Mouse (Mus musculus) MEL (cell line): ENCODE data around the gene Tulp4.

Source experiments
- EP300 ChIP-seq, 2 experiments: IDR thresholded peaks; 2 replicates each; pipeline ENCODE4 v1.6.1; 2011; ENCODE audit warnings: improper control_type of control experiment in 2 of 2, low read length in 2 of 2, low read depth in 1 of 2, mild to moderate bottlenecking in 1 of 2
- HCFC1 ChIP-seq: IDR thresholded peaks from 2 replicates; pipeline ENCODE4 v1.6.1; 2012; ENCODE audit warnings: low read depth, mild to moderate bottlenecking, inconsistent platforms, low read length, improper control_type of control experiment, moderate library complexity
- POLR2A ChIP-seq, 2 experiments: IDR thresholded peaks; 2 replicates each; pipeline ENCODE4 v1.6.1; 2011 to 2012; ENCODE audit warnings: low read length in 2 of 2, mild to moderate bottlenecking in 2 of 2, control low read depth in 1 of 2, improper control_type of control experiment in 1 of 2, low read depth in 1 of 2, moderate library complexity in 1 of 2; ENCODE audit not compliant: control insufficient read depth in 1 of 2, insufficient read depth in 1 of 2, poor library complexity in 1 of 2
- RCOR1 ChIP-seq: IDR thresholded peaks from 2 replicates; pipeline ENCODE4 v1.6.1; 2012; ENCODE audit warnings: low read depth, mild to moderate bottlenecking, inconsistent platforms, low read length, improper control_type of control experiment
- SMC3 ChIP-seq: IDR thresholded peaks from 2 replicates; pipeline ENCODE4 v1.6.1; 2011; ENCODE audit warnings: low read depth, low read length, improper control_type of control experiment

DNA sequence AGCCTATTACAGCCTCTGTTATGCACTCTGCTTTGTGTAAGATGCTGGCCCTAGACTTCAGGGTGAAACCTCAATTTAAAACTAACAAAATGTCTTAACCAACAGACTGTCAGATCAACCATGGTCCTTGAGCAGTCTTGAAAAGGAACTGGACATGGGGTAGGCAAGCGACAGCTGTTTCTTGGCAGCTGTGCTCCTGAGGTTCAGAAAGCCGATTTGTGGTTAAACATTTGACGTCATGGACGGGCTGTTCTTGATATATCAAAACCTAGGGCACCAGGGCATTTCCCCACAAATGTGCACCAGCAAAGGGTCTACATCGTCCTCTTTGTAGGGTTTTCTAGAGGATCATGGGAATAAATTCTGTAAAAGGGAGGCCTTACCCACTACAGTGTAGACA lies 42.7 kb upstream of the Tulp4 start:
- TF ChIP-seq RCOR1 = no peak
- no peak for TF ChIP-seq POLR2A (IDR thresholded peaks at IDR 0.05; ENCODE audit: control insufficient read depth in 1 of 2, insufficient read depth in 1 of 2, low read depth in 1 of 2, low read length in 2 of 2, poor library complexity in 1 of 2)
- TF ChIP-seq SMC3 = no peak
- TF ChIP-seq HCFC1 = no peak
- no peak for TF ChIP-seq EP300 (IDR thresholded peaks at IDR 0.05; ENCODE audit: low read depth in 1 of 2, low read length in 2 of 2)
